Mouse (Mus musculus): Measurements from ENCODE around the gene Sh3bp1. TPM values are rescaled to one million over a fixed set of nuclear protein-coding genes. Genes with fewer than 3 reads are reported as not detected.
A peak's percentile ranks its signal among the peaks of the same experiment; 100 is the strongest.

The Sh3bp1 gene
- total and polyA plus RNA-seq, 3 experiments = 34.1 to 1,400 (median 207) TPM

- Histone ChIP-seq H3K27me3 (ENCODE audit: insufficient read depth, low read length) (no peaks in the 10 kb centered on the region), H3K4me1 (ENCODE audit: insufficient read depth, low read depth, low read length) (peaks cover 47% of the 10 kb centered on the region), H3K9me3 (replicated peaks) (no peaks in the 10 kb centered on the region), H3K4me3 (ENCODE audit: low read depth, low read length) (no peak overlapping the region), H3K36me3 (replicated peaks) (peaks cover 78% of the 10 kb centered on the region)
- no peak for ATAC-seq (ENCODE audit: extremely low read depth, insufficient number of reproducible peaks, low FRiP score, poor library complexity, severe bottlenecking)
- TF ChIP-seq GATA1 (IDR thresholded peaks at IDR 0.05; ENCODE audit: borderline replicate concordance, low read length) (no peak), POLR2AphosphoS5 (IDR thresholded peaks at IDR 0.05; ENCODE audit: insufficient replicate concordance, low read depth, low read length) (no peak), GATA2 (IDR thresholded peaks at IDR 0.05; ENCODE audit: borderline replicate concordance, low read depth, low read length) (no peak), TAL1 (conservative IDR thresholded peaks at IDR 0.05; ENCODE audit: low read depth, low read length) (no peak), CTCF (IDR thresholded peaks at IDR 0.05; ENCODE audit: low read depth, low read length) (no peak)
- no peak for DNase-seq (ENCODE audit: low spot score)
These were observed 17.7 kb upstream of the Sh3bp1 start for GRCm38 (mm10) chr15:78881828-78882227.

GRCm38 (mm10) chr15:78889401-78889853 is 10.1 kb upstream of the Sh3bp1 start:
- peak overlapping the region; percentile 63; the same call in 1 of the 2 replicates for H3K4me3 ChIP-seq (ENCODE audit: low read depth, low read length)
- H3K27me3 ChIP-seq (ENCODE audit: insufficient read depth, low read length) = no peaks in the 10 kb centered on the region
- H3K4me1 ChIP-seq (ENCODE audit: insufficient read depth, low read depth, low read length) = peaks cover 75% of the 10 kb centered on the region
- DNase-seq (ENCODE audit: low spot score) (no peak), ATAC-seq (ENCODE audit: extremely low read depth, insufficient number of reproducible peaks, low FRiP score, poor library complexity, severe bottlenecking) (no peak)
- peaks cover 98% of the 10 kb centered on the region for H3K36me3 ChIP-seq (replicated peaks)
- TF ChIP-seq TAL1 (conservative IDR thresholded peaks at IDR 0.05; ENCODE audit: low read depth, low read length) (no peak), GATA1 (IDR thresholded peaks at IDR 0.05; ENCODE audit: borderline replicate concordance, low read length) (no peak), CTCF (IDR thresholded peaks at IDR 0.05; ENCODE audit: low read depth, low read length) (no peak), GATA2 (IDR thresholded peaks at IDR 0.05; ENCODE audit: borderline replicate concordance, low read depth, low read length) (no peak), POLR2AphosphoS5 (IDR thresholded peaks at IDR 0.05; ENCODE audit: insufficient replicate concordance, low read depth, low read length) (no peak)
- H3K9me3 ChIP-seq (replicated peaks) = no peaks in the 10 kb centered on the region

GRCm38 (mm10) chr15:78892440-78892839 is 7.1 kb upstream of the Sh3bp1 start:
- 0 out of 2 replicates have a peak, but pooled peaks have one; percentile 9 for ATAC-seq (ENCODE audit: extremely low read depth, insufficient number of reproducible peaks, low FRiP score, poor library complexity, severe bottlenecking)
- DNase-seq (ENCODE audit: low spot score) = peak; percentile 52
- Histone ChIP-seq H3K36me3 (replicated peaks) (peaks cover 90% of the 10 kb centered on the region), H3K27me3 (ENCODE audit: insufficient read depth, low read length) (no peaks in the 10 kb centered on the region), H3K4me1 (ENCODE audit: insufficient read depth, low read depth, low read length) (peaks cover 99% of the 10 kb centered on the region), H3K9me3 (replicated peaks) (no peaks in the 10 kb centered on the region), H3K4me3 (ENCODE audit: low read depth, low read length) (peak overlapping the region; percentile 68; the same call in 1 of the 2 replicates)
- TF ChIP-seq CTCF (IDR thresholded peaks at IDR 0.05; ENCODE audit: low read depth, low read length) (no peak), TAL1 (conservative IDR thresholded peaks at IDR 0.05; ENCODE audit: low read depth, low read length) (no peak), GATA2 (IDR thresholded peaks at IDR 0.05; ENCODE audit: borderline replicate concordance, low read depth, low read length) (no peak)

- ATAC-seq (ENCODE audit: extremely low read depth, insufficient number of reproducible peaks, low FRiP score, poor library complexity, severe bottlenecking) (no peak), DNase-seq (ENCODE audit: low spot score) (no peak)
- peaks cover 67% of the 10 kb centered on the region for H3K36me3 ChIP-seq (replicated peaks)
- H3K4me3 ChIP-seq (ENCODE audit: low read depth, low read length) = peak overlapping the region; percentile 68; the same call in 1 of the 2 replicates
- TF ChIP-seq CTCF (IDR thresholded peaks at IDR 0.05; ENCODE audit: low read depth, low read length) (no peak), GATA2 (IDR thresholded peaks at IDR 0.05; ENCODE audit: borderline replicate concordance, low read depth, low read length) (no peak), TAL1 (conservative IDR thresholded peaks at IDR 0.05; ENCODE audit: low read depth, low read length) (no peak), GATA1 (IDR thresholded peaks at IDR 0.05; ENCODE audit: borderline replicate concordance, low read length) (no peak), POLR2AphosphoS5 (IDR thresholded peaks at IDR 0.05; ENCODE audit: insufficient replicate concordance, low read depth, low read length) (no peak)
- no peaks in the 10 kb centered on the region for H3K9me3 ChIP-seq (replicated peaks)
- peaks cover 95% of the 10 kb centered on the region for H3K4me1 ChIP-seq (ENCODE audit: insufficient read depth, low read depth, low read length)
- no peaks in the 10 kb centered on the region for H3K27me3 ChIP-seq (ENCODE audit: insufficient read depth, low read length)
These were observed 4.8 kb upstream of the Sh3bp1 start for GRCm38 (mm10) chr15:78894726-78895125.

- Histone ChIP-seq H3K27me3 (ENCODE audit: insufficient read depth, low read length) (no peaks in the 10 kb centered on the region), H3K4me3 (ENCODE audit: low read depth, low read length) (peak overlapping the region; percentile 68; the same call in 1 of the 2 replicates), H3K4me1 (ENCODE audit: insufficient read depth, low read depth, low read length) (peaks cover 87% of the 10 kb centered on the region), H3K36me3 (replicated peaks) (peaks cover 61% of the 10 kb centered on the region), H3K9me3 (replicated peaks) (no peaks in the 10 kb centered on the region)
- no peak; the same call in 1 of the 2 replicates for ATAC-seq (ENCODE audit: extremely low read depth, insufficient number of reproducible peaks, low FRiP score, poor library complexity, severe bottlenecking)
- no peak for TF ChIP-seq GATA1 (IDR thresholded peaks at IDR 0.05; ENCODE audit: borderline replicate concordance, low read length)
- no peak for TF ChIP-seq TAL1 (conservative IDR thresholded peaks at IDR 0.05; ENCODE audit: low read depth, low read length)
- no peak for TF ChIP-seq GATA2 (IDR thresholded peaks at IDR 0.05; ENCODE audit: borderline replicate concordance, low read depth, low read length)
- no peak for TF ChIP-seq POLR2AphosphoS5 (IDR thresholded peaks at IDR 0.05; ENCODE audit: insufficient replicate concordance, low read depth, low read length)
- no peak for TF ChIP-seq CTCF (IDR thresholded peaks at IDR 0.05; ENCODE audit: low read depth, low read length)
- no peak for DNase-seq (ENCODE audit: low spot score)
These were observed 3.8 kb upstream of the Sh3bp1 start for GRCm38 (mm10) chr15:78895741-78896140.

GRCm38 (mm10) chr15:78896149-78896548 is 3.4 kb upstream of the Sh3bp1 start:
- no peak for TF ChIP-seq GATA2 (IDR thresholded peaks at IDR 0.05; ENCODE audit: borderline replicate concordance, low read depth, low read length)
- no peak for TF ChIP-seq TAL1 (conservative IDR thresholded peaks at IDR 0.05; ENCODE audit: low read depth, low read length)
- TF ChIP-seq POLR2AphosphoS5 (IDR thresholded peaks at IDR 0.05; ENCODE audit: insufficient replicate concordance, low read depth, low read length) = no peak
- no peak for TF ChIP-seq CTCF (IDR thresholded peaks at IDR 0.05; ENCODE audit: low read depth, low read length)
- no peak for TF ChIP-seq GATA1 (IDR thresholded peaks at IDR 0.05; ENCODE audit: borderline replicate concordance, low read length)
- H3K4me3 ChIP-seq (ENCODE audit: low read depth, low read length) = peak overlapping the region; percentile 68; the same call in 1 of the 2 replicates
- peaks cover 87% of the 10 kb centered on the region for H3K4me1 ChIP-seq (ENCODE audit: insufficient read depth, low read depth, low read length)
- peak; percentile 5; the same call in 1 of the 2 replicates for ATAC-seq (ENCODE audit: extremely low read depth, insufficient number of reproducible peaks, low FRiP score, poor library complexity, severe bottlenecking)
- H3K27me3 ChIP-seq (ENCODE audit: insufficient read depth, low read length) = no peaks in the 10 kb centered on the region
- peaks cover 61% of the 10 kb centered on the region for H3K36me3 ChIP-seq (replicated peaks)
- DNase-seq (ENCODE audit: low spot score) = peak; percentile 61
- H3K9me3 ChIP-seq (replicated peaks) = no peaks in the 10 kb centered on the region
